Mouse (Mus musculus): ENCODE data around the gene Ppif. TPM values are rescaled to one million over a fixed set of nuclear protein-coding genes. Genes with fewer than 3 reads are reported as not detected.

The Ppif gene
- polyA plus RNA-seq, 1 experiment from 2014 or later = 44.4 TPM

- Histone ChIP-seq H3K27ac (ENCODE audit: low read depth, low read length) (no peak overlapping the region), H3K36me3 (ENCODE audit: control insufficient read depth, insufficient read depth, low read length) (peaks cover 9% of the 10 kb centered on the region; the same call in 1 of the 2 replicates), H3K9me3 (ENCODE audit: control insufficient read depth, low read length) (no peaks in the 10 kb centered on the region), H3K4me1 (ENCODE audit: control insufficient read depth, insufficient read depth, low read length) (peaks cover 10% of the 10 kb centered on the region), H3K4me3 (ENCODE audit: low read length) (no peak overlapping the region), H3K4me2 (replicated peaks; ENCODE audit: low read depth, low read length) (no peak overlapping the region), H3K9ac (ENCODE audit: low read depth, low read length) (no peak overlapping the region), H3K27me3 (ENCODE audit: control insufficient read depth, insufficient read depth, low read length) (no peaks in the 10 kb centered on the region)
- ATAC-seq (ENCODE audit: low FRiP score, low TSS enrichment) = no peak
- WGBS = 66% methylated on average over 21 of the region's 21 CpGs
Observed at GRCm38 (mm10) chr14:25746971-25747945, 53.3 kb downstream of the Ppif start.

GRCm38 (mm10) chr14:25747996-25748756, 54.2 kb downstream of the Ppif start:
- Histone ChIP-seq H3K27ac (ENCODE audit: low read depth, low read length) (no peak overlapping the region), H3K9me3 (ENCODE audit: control insufficient read depth, low read length) (no peaks in the 10 kb centered on the region), H3K9ac (ENCODE audit: low read depth, low read length) (no peak overlapping the region), H3K4me2 (replicated peaks; ENCODE audit: low read depth, low read length) (no peak overlapping the region), H3K4me3 (ENCODE audit: low read length) (no peak overlapping the region), H3K27me3 (ENCODE audit: control insufficient read depth, insufficient read depth, low read length) (no peaks in the 10 kb centered on the region), H3K36me3 (ENCODE audit: control insufficient read depth, insufficient read depth, low read length) (peaks cover 9% of the 10 kb centered on the region; the same call in 1 of the 2 replicates), H3K4me1 (ENCODE audit: control insufficient read depth, insufficient read depth, low read length) (peaks cover 10% of the 10 kb centered on the region)
- WGBS = 67% methylated on average over 7 of the region's 7 CpGs
- ATAC-seq (ENCODE audit: low FRiP score, low TSS enrichment) = no peak; the same call in 1 of the 2 replicates

DNA sequence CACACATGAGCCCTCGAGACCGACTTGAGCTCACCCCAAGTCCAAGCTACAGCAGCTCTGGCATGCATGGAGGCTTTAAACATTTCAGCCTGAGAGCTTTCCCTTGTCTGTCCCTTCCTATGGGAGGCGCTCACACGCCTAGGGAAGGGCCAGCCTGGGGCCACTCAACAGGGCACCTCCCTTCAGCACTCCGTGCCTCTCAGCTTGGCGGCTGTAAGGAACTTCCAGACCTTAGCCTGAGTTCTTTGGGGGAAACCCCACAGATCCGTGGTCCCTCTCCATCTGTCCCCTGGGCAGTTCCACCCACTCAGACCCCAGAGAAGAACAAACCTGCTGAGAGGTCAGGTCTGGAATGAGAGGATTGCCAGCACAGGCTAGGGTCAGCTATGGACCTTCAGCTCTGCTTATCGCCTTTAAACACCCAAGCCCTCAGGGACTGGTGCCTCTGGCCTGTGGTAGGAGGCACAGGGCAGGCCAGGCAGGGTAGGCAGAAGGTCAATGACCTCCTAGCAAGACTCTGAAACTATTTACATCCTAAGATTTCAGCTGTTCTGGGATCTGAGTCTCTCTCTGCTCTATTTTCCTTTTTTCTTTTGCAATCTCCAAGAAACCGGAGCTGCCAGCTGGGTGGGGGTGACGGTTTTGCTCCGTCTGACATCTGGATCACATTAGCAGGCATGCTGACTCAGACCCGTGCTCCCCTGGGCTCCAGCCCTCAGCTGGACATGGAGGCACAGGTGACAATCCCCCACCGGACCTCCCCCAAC, 55.4 kb downstream of the Ppif start:
- H3K4me3 ChIP-seq (ENCODE audit: low read length) = no peak overlapping the region

More for the DNA sequence above, 55.4 kb downstream of the Ppif start:
- 31% methylated on average over 13 of the region's 13 CpGs for WGBS
- ATAC-seq (ENCODE audit: low FRiP score, low TSS enrichment) = no peak
- H3K9me3 ChIP-seq (ENCODE audit: control insufficient read depth, low read length) = no peaks in the 10 kb centered on the region
- H3K4me2 ChIP-seq (replicated peaks; ENCODE audit: low read depth, low read length) = no peak overlapping the region
- no peaks in the 10 kb centered on the region for H3K27me3 ChIP-seq (ENCODE audit: control insufficient read depth, insufficient read depth, low read length)
- no peak overlapping the region for H3K9ac ChIP-seq (ENCODE audit: low read depth, low read length)
- peaks cover 10% of the 10 kb centered on the region for H3K4me1 ChIP-seq (ENCODE audit: control insufficient read depth, insufficient read depth, low read length)
- H3K36me3 ChIP-seq (ENCODE audit: control insufficient read depth, insufficient read depth, low read length) = peaks cover 5% of the 10 kb centered on the region; the same call in 1 of the 2 replicates
- H3K27ac ChIP-seq (ENCODE audit: low read depth, low read length) = no peak overlapping the region

Other genes starting within 250 kb of the Ppif start
- 43.3 and 57.3 TPM in 2 replicates for gene Zmiz1, start 235.0 kb upstream of the Ppif start, polyA plus RNA-seq (2014; fragmentation: Nextera tagmentation; extraction: Ambion mirVana)
- gene Zcchc24, start 74.9 kb downstream of the Ppif start, polyA plus RNA-seq (2014; fragmentation: Nextera tagmentation; extraction: Ambion mirVana) = 17.0 and 24.0 TPM in 2 replicates
- 29.1 and 44.5 TPM in 2 replicates for gene Anxa11, start 148.0 kb downstream of the Ppif start, polyA plus RNA-seq (2014; fragmentation: Nextera tagmentation; extraction: Ambion mirVana)
- gene Plac9a, start 208.9 kb downstream of the Ppif start, polyA plus RNA-seq (2014; fragmentation: Nextera tagmentation; extraction: Ambion mirVana) = 0.62 TPM in 1 of 2 replicates, not detected in the other
- 3.9 and 4.4 TPM in 2 replicates for gene Tmem254a, start 233.5 kb downstream of the Ppif start, polyA plus RNA-seq (2014; fragmentation: Nextera tagmentation; extraction: Ambion mirVana)
- gene Cphx1, start 244.2 kb downstream of the Ppif start, polyA plus RNA-seq (2014; fragmentation: Nextera tagmentation; extraction: Ambion mirVana) = 0.26 TPM in 1 of 2 replicates, not detected in the other

All from kidney, embryonic 14.5 days (tissue).